Mouse (Mus musculus) kidney, adult 9 months (tissue): ENCODE results near the gene Map3k9.

Experiments used
- DNase-seq: peaks from one replicate; pipeline ENCODE4 v3.0.0; 2022

Map3k9 gene

GRCm38 (mm10) chr12:81691177-81691730 lies 89.7 kb downstream of the Map3k9 start:
- DNase-seq = peak; percentile 44

DNA sequence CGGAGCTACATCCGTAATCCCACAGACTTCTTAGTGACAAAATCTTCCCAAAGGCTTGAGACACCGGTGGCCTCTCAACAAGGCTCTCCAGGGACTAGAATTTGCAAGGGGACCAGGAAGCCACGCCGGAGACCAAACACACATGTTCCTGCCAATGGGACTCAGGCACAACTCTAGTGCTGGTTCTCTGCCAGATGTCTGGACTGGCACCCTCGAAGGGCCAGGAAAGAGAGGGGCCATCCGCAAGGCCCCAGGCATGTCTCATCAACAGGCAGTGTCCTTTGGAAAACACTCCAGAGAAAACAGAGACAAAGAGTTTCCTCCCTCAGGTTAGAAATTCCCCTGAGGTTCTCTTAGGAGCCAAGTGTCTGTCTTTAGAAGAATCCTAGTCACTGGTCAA lies 90.2 kb downstream of the Map3k9 start:
- no peak for DNase-seq

GRCm38 (mm10) chr12:81690111-81690510 lies 90.9 kb downstream of the Map3k9 start:
- DNase-seq = no peak

DNA sequence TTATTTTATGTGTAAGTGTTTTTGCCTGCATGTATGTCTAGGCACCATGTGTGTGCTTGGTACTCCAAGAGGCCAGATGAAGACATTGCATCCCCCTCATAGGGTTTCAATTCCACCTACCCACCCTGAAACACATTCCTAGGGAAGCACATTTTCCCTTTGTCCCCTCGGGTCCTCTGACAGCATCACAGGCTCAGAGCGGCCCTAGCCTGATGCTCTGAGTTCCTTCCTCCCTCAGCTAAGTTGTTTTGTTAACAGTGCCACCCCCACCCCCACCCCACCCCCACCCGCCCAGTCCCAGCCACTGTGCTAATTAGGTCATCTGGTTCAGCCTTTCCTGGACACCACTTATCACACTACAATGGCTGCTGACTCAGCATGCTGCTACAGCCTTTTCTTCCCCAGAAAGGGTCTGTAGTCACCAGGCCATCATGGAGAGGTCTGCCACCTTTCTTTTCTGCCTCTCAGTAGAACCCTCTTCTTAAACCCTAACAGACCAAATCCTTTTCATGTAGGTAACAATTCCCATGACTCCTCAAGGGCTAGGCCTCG lies 91.4 kb downstream of the Map3k9 start:
- no peak for DNase-seq

DNA sequence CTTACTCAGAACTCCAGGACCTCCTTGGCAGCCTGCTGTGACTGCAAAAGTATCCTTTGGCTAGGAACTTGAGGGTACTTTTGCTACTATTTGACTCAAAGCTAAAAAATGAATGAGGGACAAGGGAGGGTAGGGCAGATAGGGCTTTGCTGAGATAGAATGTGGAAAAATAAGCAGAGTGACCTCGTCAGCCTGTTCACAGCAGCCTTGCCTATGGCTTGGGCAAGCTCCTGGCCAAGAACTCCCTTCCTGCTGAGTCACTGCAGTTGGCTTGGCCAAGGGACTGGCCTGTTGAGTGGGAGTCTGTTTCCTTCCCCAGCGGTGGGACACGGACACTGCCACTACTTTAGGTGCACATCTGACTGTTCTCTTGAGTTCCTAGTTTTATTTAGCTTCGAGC lies 92.4 kb downstream of the Map3k9 start:
- DNase-seq = peak; percentile 12

DNA sequence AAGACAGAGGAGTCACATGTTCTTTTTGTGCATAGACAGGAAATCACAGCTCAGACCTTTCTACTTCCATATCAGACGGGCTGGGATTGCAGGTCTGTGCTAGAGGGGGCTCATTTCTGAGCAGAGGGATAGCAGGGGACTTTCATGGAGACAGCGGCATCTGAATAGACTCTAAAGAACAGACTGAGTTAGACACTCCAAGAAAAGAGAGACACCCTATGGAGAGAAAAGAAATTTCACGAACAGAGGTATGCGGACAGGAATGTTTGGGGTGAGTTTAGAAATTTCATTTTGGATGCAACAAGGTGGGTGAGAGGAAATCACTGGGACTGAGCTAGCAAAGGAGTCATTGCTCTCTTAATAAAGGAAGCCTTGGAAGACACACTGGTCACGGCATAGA lies 93.1 kb downstream of the Map3k9 start:
- no peak for DNase-seq

DNA sequence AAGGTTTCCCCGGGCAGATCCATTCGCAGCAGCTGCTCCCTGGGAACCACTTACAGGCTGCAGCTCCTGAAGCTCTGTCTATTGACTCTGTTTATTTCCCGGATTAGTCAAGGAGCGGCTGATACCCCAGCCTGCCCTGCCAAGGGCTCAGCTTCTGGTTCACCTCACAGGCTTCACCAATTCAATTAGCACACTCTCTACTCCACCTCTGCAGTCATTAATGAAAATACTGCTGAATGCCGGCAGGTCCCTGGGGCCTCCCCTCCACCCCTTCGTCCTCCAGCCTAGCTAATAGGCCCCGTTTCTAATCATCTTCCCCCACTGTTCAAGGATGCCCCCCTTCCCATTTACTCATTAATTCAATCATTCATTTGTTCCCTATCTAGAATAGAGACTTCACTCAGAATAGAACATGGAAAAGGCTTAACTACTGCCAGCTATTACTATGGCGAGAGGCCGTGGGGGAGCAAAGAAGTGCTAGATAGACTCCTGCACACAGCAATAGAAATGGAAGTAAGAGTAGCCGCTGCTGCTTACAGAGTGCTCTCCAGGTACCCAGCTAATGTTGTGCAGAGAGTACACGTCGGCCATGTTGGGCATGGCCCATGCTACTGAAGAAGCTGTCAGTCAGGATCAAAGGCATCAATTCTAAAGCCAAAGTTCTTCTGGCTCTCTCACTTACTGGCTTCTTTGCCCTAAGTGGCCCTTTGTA lies 94.4 kb downstream of the Map3k9 start:
- no peak for DNase-seq

DNA sequence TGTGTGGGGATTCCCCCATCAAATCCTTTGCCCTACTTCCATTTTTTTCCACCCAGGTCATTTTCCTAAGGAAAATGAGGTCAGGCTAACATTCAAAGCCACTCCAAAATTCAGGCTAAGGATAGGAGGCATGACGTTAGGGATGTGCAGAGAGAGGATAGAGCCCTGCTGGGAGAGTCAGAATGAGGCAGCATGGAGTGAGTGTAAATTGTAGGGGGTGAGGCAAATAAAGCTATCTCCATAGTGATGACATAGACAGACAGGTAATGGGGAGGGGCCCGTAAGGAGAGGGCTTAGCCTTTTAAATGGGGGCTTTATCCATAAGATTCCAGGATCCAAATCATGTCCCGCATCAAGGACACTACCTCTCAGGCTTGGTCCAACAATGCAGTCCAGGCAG lies 95.0 kb downstream of the Map3k9 start:
- DNase-seq = no peak

GRCm38 (mm10) chr12:81684096-81684495 lies 96.9 kb downstream of the Map3k9 start:
- no peak for DNase-seq

GRCm38 (mm10) chr12:81683395-81683794 lies 97.6 kb downstream of the Map3k9 start:
- no peak for DNase-seq

DNA sequence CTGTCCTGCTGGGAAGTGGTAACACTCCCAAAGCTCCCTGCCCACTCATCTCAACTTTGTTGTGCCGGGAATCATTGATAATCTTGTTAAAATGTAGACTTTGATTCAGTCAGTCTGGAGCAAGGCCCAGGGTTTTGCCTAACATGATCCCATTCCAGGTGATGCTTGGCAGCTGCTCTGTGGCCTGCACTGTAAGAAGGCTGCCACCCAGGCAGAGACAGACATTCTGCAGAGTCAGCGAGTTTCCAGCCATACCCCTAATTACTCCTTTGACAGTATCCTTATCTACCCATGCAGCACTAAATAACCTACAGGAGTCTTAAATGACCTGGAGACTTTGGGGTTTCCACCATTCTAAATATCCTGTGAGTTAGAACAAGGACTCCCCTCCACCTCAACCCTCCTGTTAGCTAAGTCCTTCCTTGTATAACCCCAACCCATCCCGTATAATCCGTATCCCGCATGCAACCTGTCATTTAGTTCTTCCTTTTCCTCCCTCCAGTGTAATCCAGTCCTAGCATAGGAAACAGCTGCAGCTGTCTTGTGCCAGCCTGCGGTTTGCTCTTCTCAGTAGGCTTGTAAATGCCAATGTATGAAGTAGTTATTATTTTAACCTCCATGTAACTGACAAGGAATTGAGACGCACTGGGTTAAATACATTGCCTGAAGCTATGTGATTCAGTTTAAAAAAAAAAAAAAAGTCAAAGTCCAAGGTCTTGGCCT lies 101.0 kb downstream of the Map3k9 start:
- DNase-seq = no peak

DNA sequence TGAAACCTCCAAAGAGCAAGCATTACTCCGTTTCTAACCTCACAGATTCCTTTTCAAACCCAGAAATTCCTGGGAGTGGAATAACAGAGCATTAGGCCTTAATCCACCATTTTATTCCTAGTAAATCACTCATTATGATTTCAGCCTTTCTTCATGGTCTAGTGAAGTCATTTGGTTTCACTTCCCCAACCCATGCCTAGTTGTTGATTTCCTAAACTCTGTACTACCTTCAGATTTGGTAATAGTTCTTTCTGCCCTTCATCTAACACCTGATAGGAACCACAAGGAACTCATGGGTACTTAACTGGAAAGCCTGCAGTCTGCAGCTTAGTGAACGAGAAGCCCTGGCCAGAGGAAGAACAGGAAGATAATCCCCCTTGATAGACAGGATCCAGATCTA lies 105.4 kb downstream of the Map3k9 start:
- no peak for DNase-seq
